Mouse (Mus musculus): ENCODE measurements around the gene Stard7. TPM values are rescaled to one million over a fixed set of nuclear protein-coding genes. Genes with fewer than 3 reads are reported as not detected.
"Not testable (repeated sequence)": the region's sequence is repeated elsewhere in the genome, so short reads cannot be mapped to it uniquely, and the experiment has no call there.

Gene Stard7
- polyA plus RNA-seq, 2 experiments: 60.8 to 79.0 TPM

- Histone ChIP-seq H3K4me2 (replicated peaks; ENCODE audit: low read depth, low read length, severe bottlenecking) (no peak overlapping the region), H3K4me3 (replicated peaks; ENCODE audit: low read length) (no peak overlapping the region), H3K9ac (ENCODE audit: low read depth, low read length, severe bottlenecking) (no peak overlapping the region), H3K9me3 (ENCODE audit: control insufficient read depth, low read length) (no peaks in the 10 kb centered on the region), H3K36me3 (ENCODE audit: control insufficient read depth, insufficient read depth, low read length) (peaks cover 52% of the 10 kb centered on the region), H3K27ac (replicated peaks; ENCODE audit: low read depth, low read length) (no peak overlapping the region), H3K27me3 (ENCODE audit: control insufficient read depth, insufficient read depth, low read length) (no peaks in the 10 kb centered on the region), H3K4me1 (ENCODE audit: control insufficient read depth, insufficient read depth, low read length) (no peaks in the 10 kb centered on the region)
- DNase-seq (ENCODE audit: low spot score) (no peak), ATAC-seq (ENCODE audit: low FRiP score, low read depth) (no peak)
- no peak for TF ChIP-seq POLR2A (IDR thresholded peaks at IDR 0.05; ENCODE audit: borderline replicate concordance, extremely low read depth, insufficient read depth, insufficient read length)
- 90% methylated on average over 3 of the region's 3 CpGs for WGBS
Measured at GRCm38 (mm10) chr2:127300701-127301100, 30.7 kb downstream of the Stard7 start.

GRCm38 (mm10) chr2:127301883-127302282 lies 31.9 kb downstream of the Stard7 start:
- Histone ChIP-seq H3K4me1 (ENCODE audit: control insufficient read depth, insufficient read depth, low read length) (no peaks in the 10 kb centered on the region), H3K4me3 (replicated peaks; ENCODE audit: low read length) (no peak overlapping the region), H3K9ac (ENCODE audit: low read depth, low read length, severe bottlenecking) (no peak overlapping the region), H3K9me3 (ENCODE audit: control insufficient read depth, low read length) (no peaks in the 10 kb centered on the region), H3K27ac (replicated peaks; ENCODE audit: low read depth, low read length) (no peak overlapping the region), H3K36me3 (ENCODE audit: control insufficient read depth, insufficient read depth, low read length) (peaks cover 40% of the 10 kb centered on the region), H3K27me3 (ENCODE audit: control insufficient read depth, insufficient read depth, low read length) (no peaks in the 10 kb centered on the region), H3K4me2 (replicated peaks; ENCODE audit: low read depth, low read length, severe bottlenecking) (no peak overlapping the region)
- DNase-seq (ENCODE audit: low spot score): no peak
- ATAC-seq (ENCODE audit: low FRiP score, low read depth): no peak
- WGBS: 86% methylated on average over 3 of the region's 3 CpGs
- no peak for TF ChIP-seq POLR2A (IDR thresholded peaks at IDR 0.05; ENCODE audit: borderline replicate concordance, extremely low read depth, insufficient read depth, insufficient read length)

GRCm38 (mm10) chr2:127304192-127304591 lies 34.2 kb downstream of the Stard7 start:
- not testable (repeated sequence) for DNase-seq (ENCODE audit: low spot score); ATAC-seq (ENCODE audit: low FRiP score, low read depth)

GRCm38 (mm10) chr2:127304609-127305210 lies 34.7 kb downstream of the Stard7 start:
- no peak overlapping the region for H3K9ac ChIP-seq (ENCODE audit: low read depth, low read length, severe bottlenecking)
- TF ChIP-seq POLR2A (IDR thresholded peaks at IDR 0.05; ENCODE audit: borderline replicate concordance, extremely low read depth, insufficient read depth, insufficient read length): no peak
- no peak overlapping the region for H3K4me2 ChIP-seq (replicated peaks; ENCODE audit: low read depth, low read length, severe bottlenecking)
- H3K4me1 ChIP-seq (ENCODE audit: control insufficient read depth, insufficient read depth, low read length): no peaks in the 10 kb centered on the region
- WGBS: 84% methylated on average over 3 of the region's 3 CpGs
- H3K36me3 ChIP-seq (ENCODE audit: control insufficient read depth, insufficient read depth, low read length): peaks cover 13% of the 10 kb centered on the region
- H3K4me3 ChIP-seq (replicated peaks; ENCODE audit: low read length): no peak overlapping the region
- H3K27me3 ChIP-seq (ENCODE audit: control insufficient read depth, insufficient read depth, low read length): no peaks in the 10 kb centered on the region
- no peaks in the 10 kb centered on the region for H3K9me3 ChIP-seq (ENCODE audit: control insufficient read depth, low read length)
- ATAC-seq (ENCODE audit: low FRiP score, low read depth): no peak
- no peak overlapping the region for H3K27ac ChIP-seq (replicated peaks; ENCODE audit: low read depth, low read length)
- DNase-seq (ENCODE audit: low spot score): no peak

More at GRCm38 (mm10) chr2:127304192-127304591, 34.2 kb downstream of the Stard7 start:
- not testable (repeated sequence) for H3K9me3 ChIP-seq (ENCODE audit: control insufficient read depth, low read length); H3K9ac ChIP-seq (ENCODE audit: low read depth, low read length, severe bottlenecking); H3K27ac ChIP-seq (replicated peaks; ENCODE audit: low read depth, low read length); H3K4me3 ChIP-seq (replicated peaks; ENCODE audit: low read length); H3K4me1 ChIP-seq (ENCODE audit: control insufficient read depth, insufficient read depth, low read length); H3K4me2 ChIP-seq (replicated peaks; ENCODE audit: low read depth, low read length, severe bottlenecking); H3K27me3 ChIP-seq (ENCODE audit: control insufficient read depth, insufficient read depth, low read length)
- WGBS: 95% methylated on average over 4 of the region's 4 CpGs
- peaks cover 17% of the 10 kb centered on the region for H3K36me3 ChIP-seq (ENCODE audit: control insufficient read depth, insufficient read depth, low read length)

GRCm38 (mm10) chr2:127306123-127306522 lies 36.1 kb downstream of the Stard7 start:
- no peak for TF ChIP-seq POLR2A (IDR thresholded peaks at IDR 0.05; ENCODE audit: borderline replicate concordance, extremely low read depth, insufficient read depth, insufficient read length)
- Histone ChIP-seq H3K4me1 (ENCODE audit: control insufficient read depth, insufficient read depth, low read length) (no peaks in the 10 kb centered on the region), H3K4me3 (replicated peaks; ENCODE audit: low read length) (no peak overlapping the region), H3K27me3 (ENCODE audit: control insufficient read depth, insufficient read depth, low read length) (no peaks in the 10 kb centered on the region), H3K27ac (replicated peaks; ENCODE audit: low read depth, low read length) (no peak overlapping the region), H3K36me3 (ENCODE audit: control insufficient read depth, insufficient read depth, low read length) (peaks cover 4% of the 10 kb centered on the region; the same call in 1 of the 2 replicates), H3K9me3 (ENCODE audit: control insufficient read depth, low read length) (no peaks in the 10 kb centered on the region), H3K9ac (ENCODE audit: low read depth, low read length, severe bottlenecking) (no peak overlapping the region), H3K4me2 (replicated peaks; ENCODE audit: low read depth, low read length, severe bottlenecking) (no peak overlapping the region)
- no peak for DNase-seq (ENCODE audit: low spot score)
- no peak for ATAC-seq (ENCODE audit: low FRiP score, low read depth)

- no peak overlapping the region for H3K27ac ChIP-seq (replicated peaks; ENCODE audit: low read depth, low read length)
- no peak overlapping the region for H3K9ac ChIP-seq (ENCODE audit: low read depth, low read length, severe bottlenecking)
- H3K27me3 ChIP-seq (ENCODE audit: control insufficient read depth, insufficient read depth, low read length): no peaks in the 10 kb centered on the region
- H3K4me3 ChIP-seq (replicated peaks; ENCODE audit: low read length): no peak overlapping the region
- DNase-seq (ENCODE audit: low spot score): no peak
- no peaks in the 10 kb centered on the region for H3K9me3 ChIP-seq (ENCODE audit: control insufficient read depth, low read length)
- no peak overlapping the region for H3K4me2 ChIP-seq (replicated peaks; ENCODE audit: low read depth, low read length, severe bottlenecking)
- TF ChIP-seq POLR2A (IDR thresholded peaks at IDR 0.05; ENCODE audit: borderline replicate concordance, extremely low read depth, insufficient read depth, insufficient read length): no peak
- peaks cover under 1% of the 10 kb centered on the region; the same call in 1 of the 2 replicates for H3K36me3 ChIP-seq (ENCODE audit: control insufficient read depth, insufficient read depth, low read length)
- ATAC-seq (ENCODE audit: low FRiP score, low read depth): no peak
- no peaks in the 10 kb centered on the region for H3K4me1 ChIP-seq (ENCODE audit: control insufficient read depth, insufficient read depth, low read length)
- 36% methylated on average over 3 of the region's 3 CpGs for whole genome bisulfite sequencing
Measured at GRCm38 (mm10) chr2:127307179-127307578, 37.2 kb downstream of the Stard7 start.
